Mouse (Mus musculus) embryonic stem cell, embryonic (primary cell): ENCODE measurements around the gene Slc12a4.

Experiments
- CTCF ChIA-PET, 4 experiments: fragments of 300-600 bp in 2 of 4; fragments of 350-600 bp in 2 of 4; sonication (Branson Sonifier 250); formaldehyde crosslinking; loops; one replicate each; lab custom pipeline; 2022; ENCODE audit warnings: inconsistent platforms in 2 of 4; lab: Charles Lee
- POLR2A ChIA-PET, 4 experiments: fragments of 300-600 bp in 2 of 4; fragments of 350-600 bp in 2 of 4; sonication (Branson Sonifier 250); formaldehyde crosslinking; loops; one replicate each; lab custom pipeline; 2022; ENCODE audit warnings: antibody characterized with exemption in 4 of 4, inconsistent platforms in 1 of 4; lab: Charles Lee

The Slc12a4 gene

DNA sequence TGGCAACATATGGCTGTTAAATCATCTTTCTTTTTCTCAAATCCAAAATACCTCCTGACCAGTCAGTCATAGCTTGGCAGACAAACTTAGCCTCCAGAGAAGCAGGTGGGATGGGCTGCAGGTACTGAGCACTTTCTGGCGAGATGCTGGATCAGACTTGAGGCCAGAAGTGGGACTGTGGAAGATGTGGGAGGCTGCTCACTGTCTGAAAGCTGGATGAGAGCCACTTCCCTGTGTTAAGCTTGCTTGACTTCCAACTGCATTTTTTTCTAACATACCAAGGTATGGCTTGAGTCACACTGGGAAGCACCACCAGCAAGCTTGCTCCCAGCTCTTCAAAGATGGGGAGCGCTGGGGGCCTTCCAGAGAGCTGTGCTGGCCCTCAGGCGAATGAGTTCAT, 40.8 kb downstream of the Slc12a4 start:
- POLR2A ChIA-PET: interaction anchor here (0.5 to 3.4 kb wide), 23 partner anchors 8 to 131 kb away, joined by 3 to 21 read pairs (median 3); partner anchors contain the start of genes Pskh1 (in 3 of the 4), Slc12a4 (in 2 of the 4) and Nutf2 (in 1 of the 4)
- CTCF ChIA-PET: interaction anchor here in 2 of 4 experiments (0.6 to 1.0 kb wide), 3 partner anchors 35 to 645 kb away, joined by 3 to 5 read pairs (median 4); no protein-coding TSS in a partner anchor

DNA sequence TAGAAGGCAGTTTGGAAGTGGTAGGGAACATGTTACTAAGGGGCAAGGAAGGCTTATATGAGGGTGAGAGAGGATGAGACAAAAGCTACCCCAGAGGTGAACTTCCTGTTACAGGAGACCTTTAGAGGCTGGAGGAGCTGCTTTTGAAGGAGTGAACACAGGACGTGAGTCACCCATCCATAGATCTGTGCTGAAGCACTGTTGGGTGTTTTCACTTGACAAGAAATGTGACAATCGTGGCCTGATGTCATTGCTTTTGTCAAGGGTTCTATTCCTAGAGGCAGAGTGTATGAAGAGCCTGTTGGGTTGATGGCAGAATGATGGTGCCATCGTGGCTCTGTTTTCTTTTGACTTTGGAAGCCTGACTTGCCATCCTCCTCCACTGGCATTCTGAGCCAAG, 46.5 kb downstream of the Slc12a4 start:
- CTCF ChIA-PET: interaction anchor here in 2 of 4 experiments (1.2 to 1.6 kb wide), 2 partner anchors 11 to 65 kb away, joined by 3 to 5 read pairs; no protein-coding TSS in a partner anchor
- POLR2A ChIA-PET: interaction anchor here in 1 of 4 experiments (1.7 to 4.7 kb wide), 2 partner anchors 10 to 11 kb away, joined by 5 to 18 read pairs; no protein-coding TSS in a partner anchor

DNA sequence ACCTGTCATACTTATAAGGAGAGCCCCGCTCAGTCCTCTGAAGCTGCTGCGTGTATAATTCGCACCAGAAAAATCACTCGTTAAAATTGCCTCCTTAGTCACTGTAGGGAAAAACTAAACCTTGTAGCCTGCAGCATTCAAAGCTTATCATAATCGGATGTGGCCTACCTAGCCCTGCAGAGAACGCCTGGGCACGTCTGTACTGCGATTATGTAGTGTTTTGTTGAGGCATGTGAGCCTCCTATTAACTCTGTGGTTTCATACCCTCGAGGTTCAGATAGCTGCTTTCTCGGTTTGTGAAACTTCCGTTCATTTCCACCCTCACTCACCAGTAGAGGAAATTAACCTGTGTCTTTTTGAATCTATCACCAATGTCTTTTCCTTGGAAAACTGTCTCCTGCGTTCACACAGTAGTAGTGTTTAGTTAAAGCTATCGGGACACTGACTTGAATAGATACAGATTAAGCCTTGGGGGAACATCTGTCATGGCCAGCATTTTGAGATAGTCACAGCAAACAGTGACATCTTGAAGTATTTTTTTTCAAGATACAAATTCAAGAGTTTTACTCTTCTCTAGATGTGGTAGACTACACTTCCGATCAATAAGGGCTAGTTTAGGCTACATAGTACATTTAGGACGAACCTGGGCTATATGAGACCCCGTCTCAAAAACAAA, 64.8 kb downstream of the Slc12a4 start:
- CTCF ChIA-PET: interaction anchor here in 2 of 4 experiments (0.8 to 2.4 kb wide), 4 partner anchors 29 to 89 kb away, joined by 3 to 7 read pairs (median 6); no protein-coding TSS in a partner anchor
- POLR2A ChIA-PET: interaction anchor here in 3 of 4 experiments (0.5 to 4.4 kb wide), 39 partner anchors 8 to 295 kb away, joined by 3 to 41 read pairs (median 6); partner anchors contain the start of genes Acd (in 2 of the 3), Nrn1l (in 2 of the 3), Nutf2 (in 2 of the 3) and Pard6a (in 2 of the 3)

DNA sequence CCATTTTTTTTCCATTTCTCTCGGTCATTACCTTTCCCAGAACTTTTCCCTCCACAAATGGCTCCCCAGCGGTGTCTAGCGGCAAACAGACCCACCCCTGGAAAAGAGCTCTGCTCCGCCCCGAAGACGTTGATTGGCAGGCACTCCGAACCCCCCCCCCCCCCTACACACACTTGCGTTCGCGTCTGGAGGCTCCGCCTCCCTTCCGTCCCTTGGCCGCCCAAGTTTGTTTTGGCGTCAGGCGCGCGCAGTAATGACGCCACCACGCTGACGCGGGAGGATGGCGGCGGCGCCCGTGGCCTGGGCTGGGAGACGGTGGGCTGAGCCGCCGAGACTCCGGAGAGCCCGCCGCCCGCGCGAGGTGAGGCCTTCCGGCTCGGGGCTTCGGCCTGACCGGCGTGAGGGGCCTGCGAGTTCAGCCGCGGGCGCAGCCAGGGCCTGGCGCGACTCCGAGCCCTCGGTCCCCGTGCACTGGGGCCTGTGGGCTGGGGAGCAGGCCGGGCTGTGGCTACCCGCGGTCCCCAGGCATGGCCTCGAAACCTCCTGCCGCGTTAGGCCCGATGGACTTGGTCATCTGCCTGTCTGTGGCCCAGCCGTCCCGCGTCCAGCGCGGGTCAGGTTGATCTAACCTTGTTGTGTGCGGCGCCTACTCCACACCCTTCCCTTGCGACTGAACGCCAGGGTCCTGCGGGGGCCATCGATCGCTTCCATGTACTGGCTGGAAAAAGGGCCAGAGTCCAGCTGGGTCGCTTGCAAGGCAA, 65.5 kb downstream of the Slc12a4 start, which contains the start of gene Pskh1:
Gene Pskh1 (plus strand): TSS at position 262 of the 761 bp plus-strand sequence.
- ChIA-PET POLR2A (interaction anchor here (0.5 to 4.4 kb wide), 110 partner anchors 8 to 1407 kb away, joined by 3 to 41 read pairs (median 4); partner anchors contain the start of genes Nutf2 (in 4 of the 4), Ranbp10 (in 3 of the 4), Acd (in 2 of the 4) and Ddx28 (in 2 of the 4)), CTCF (interaction anchor here (0.5 to 2.4 kb wide), 25 partner anchors 10 to 515 kb away, joined by 3 to 15 read pairs (median 3); partner anchors contain the start of genes Ctcf (in 1 of the 4), Nutf2 (in 1 of the 4) and Zfp90 (in 1 of the 4))

DNA sequence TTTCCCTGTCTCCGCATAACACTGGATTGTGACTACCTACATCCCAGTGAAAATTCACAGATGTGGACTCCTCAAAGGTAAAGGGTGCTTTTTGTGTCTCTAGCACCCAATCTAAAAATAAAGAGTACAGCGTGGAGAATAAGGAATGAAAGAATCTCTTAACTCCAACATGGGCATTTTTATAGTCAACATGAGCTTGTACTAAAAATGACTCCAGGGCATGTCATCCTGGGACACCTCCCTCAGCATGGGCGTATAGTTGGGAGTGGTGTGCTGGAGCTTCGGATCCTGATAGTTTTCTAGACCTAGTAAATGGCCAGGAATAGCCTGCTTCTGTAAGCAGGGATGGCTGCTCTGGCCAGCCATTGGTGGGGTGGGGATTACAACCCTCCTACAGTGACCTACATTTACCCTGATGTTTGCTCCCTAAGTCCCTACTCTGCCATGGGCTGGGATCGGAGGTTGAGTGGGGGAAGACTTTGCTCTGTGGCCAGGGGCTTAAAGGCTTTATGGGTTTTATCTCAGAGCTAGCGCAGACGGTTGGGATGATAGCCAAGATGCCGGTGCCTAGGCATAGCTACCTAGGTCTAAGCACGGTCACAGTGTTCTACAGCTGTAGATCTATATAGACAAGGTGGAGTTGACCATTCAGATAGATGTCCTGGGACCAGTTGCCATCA, 68.0 kb downstream of the Slc12a4 start:
- POLR2A ChIA-PET: interaction anchor here in 1 of 4 experiments (1.8 kb wide), 1 partner anchor 42 kb away, joined by 5 read pairs; no protein-coding TSS in a partner anchor
- CTCF ChIA-PET: interaction anchor here in 1 of 4 experiments (0.6 kb wide), 1 partner anchor 63 kb away, joined by 4 read pairs; no protein-coding TSS in a partner anchor
